Mouse (Mus musculus) Patski (cell line): ENCODE measurements at regions not wholly inside any gene's neighbourhood (a gene's known extent, or its start where the extent isn't known, plus 50 kb on each side); places are given as distances from the start of the nearest gene placed in this dataset.

Source experiments
- ATAC-seq: fragments of 100-300 bp; one replicate; pipeline ENCODE4 v1.8.0; 2021
- CTCF ChIA-PET: fragments of 350-600 bp; sonication (Branson Sonifier 250); formaldehyde crosslinking; loops from one replicate; lab custom pipeline; 2022; ENCODE audit warnings: inconsistent platforms; lab: Charles Lee
- POLR2A ChIA-PET: fragments of 350-600 bp; sonication (Branson Sonifier 250); formaldehyde crosslinking; loops from one replicate; lab custom pipeline; 2022; ENCODE audit warnings: antibody characterized with exemption, inconsistent platforms; lab: Charles Lee
- DNase-seq: peaks from one replicate; pipeline ENCODE4 v3.0.0-alpha.2; 2011; ENCODE audit warnings: low read depth, low spot score
- H3K27me3 ChIP-seq: fragments of 371-371 bp; one replicate; pipeline ENCODE4 v1.5.1; 2021
- CTCF ChIP-seq: fragments of 100-300 bp; IDR thresholded peaks from one replicate; pipeline ENCODE4 v1.5.1; 2021
- in situ Hi-C: fragments of 300-500 bp; cut with MboI; formaldehyde crosslinking; loops from 3 replicates; pipeline ENCODE4 v1.11.1; 2018; ENCODE audit warnings: low pct_unique_long_range_greater_than_20kb, mixed read lengths

DNA sequence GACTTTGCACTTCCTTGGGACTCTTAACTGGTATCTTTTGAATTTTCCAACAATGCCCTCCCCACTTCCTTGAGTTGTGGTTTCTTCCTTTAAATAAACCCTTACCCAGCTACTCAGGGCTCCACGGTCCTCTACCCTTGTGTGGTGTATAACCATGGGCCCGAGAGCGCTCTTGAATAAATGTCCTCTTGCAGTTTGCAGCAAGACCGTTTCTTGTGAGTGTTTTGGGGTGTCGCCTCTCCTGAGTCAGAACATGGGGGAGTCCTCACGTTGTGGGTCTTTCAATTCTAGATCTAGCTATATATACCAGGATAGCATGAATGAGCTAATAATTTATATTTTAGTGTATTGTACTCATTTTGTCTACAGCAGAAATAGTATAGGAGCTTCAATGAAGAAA lies 1339.5 kb downstream of the Amy2a5 start:
- in situ Hi-C loops = no loop called here
- ChIA-PET POLR2A (no interaction called here), CTCF (interaction anchor here (1.0 kb wide), 1 partner anchor 12 kb away, joined by 3 read pairs; no protein-coding TSS in a partner anchor)
- no peaks in the 10 kb centered on the region for H3K27me3 ChIP-seq
- TF ChIP-seq CTCF = no peak
- ATAC-seq (no peak), DNase-seq (no peak)
